Mouse (Mus musculus) spleen, adult 2 months (tissue): Measurements from ENCODE around the gene Dkc1. TPM values are rescaled to one million over a fixed set of nuclear protein-coding genes. Genes with fewer than 3 reads are reported as not detected.

Experiments used
- DNase-seq, 2 experiments: peaks; one replicate each; pipeline versions ENCODE4 v3.0.0 to v3.0.0-alpha.2; 2012 to 2021; ENCODE audit warnings: low spot score in 2 of 2, low read depth in 1 of 2
- H3K27ac ChIP-seq: fragments of 200-500 bp; 2 replicates; pipeline ENCODE4 v1.5.1; 2012; ENCODE audit warnings: low read length, inconsistent platforms; ENCODE audit not compliant: insufficient read depth
- H3K27me3 ChIP-seq: fragments of 200-500 bp; 2 replicates; pipeline ENCODE4 v1.6.1; 2012; ENCODE audit warnings: mild to moderate bottlenecking, moderate library complexity, low read length, inconsistent platforms; ENCODE audit not compliant: control insufficient read depth, insufficient read depth
- H3K36me3 ChIP-seq: fragments of 200-500 bp; 2 replicates; pipeline ENCODE4 v1.6.1; 2012; ENCODE audit warnings: mild to moderate bottlenecking, low read length, inconsistent platforms; ENCODE audit not compliant: control insufficient read depth, insufficient read depth
- H3K4me1 ChIP-seq: fragments of 200-500 bp; 2 replicates; pipeline ENCODE4 v1.6.1; 2011; ENCODE audit warnings: inconsistent platforms; ENCODE audit not compliant: control insufficient read depth, insufficient read depth, insufficient read length
- H3K4me3 ChIP-seq: fragments of 200-500 bp; 2 replicates; pipeline ENCODE4 v1.5.1; 2011; ENCODE audit warnings: mild to moderate bottlenecking, inconsistent platforms; ENCODE audit not compliant: insufficient read depth, insufficient read length; ENCODE audit errors: extremely low read depth
- CTCF ChIP-seq: fragments of 200-500 bp; IDR thresholded peaks from 2 replicates; pipeline ENCODE4 v1.5.1; 2011; ENCODE audit warnings: mild to moderate bottlenecking, inconsistent platforms; ENCODE audit not compliant: insufficient read depth, insufficient read length, insufficient replicate concordance; ENCODE audit errors: extremely low read depth
- POLR2A ChIP-seq: fragments of 200-500 bp; IDR thresholded peaks from 2 replicates; pipeline ENCODE4 v1.6.1; 2011; ENCODE audit warnings: low read depth, low read length, inconsistent platforms
- WGBS: fragments of 180-500 bp; shearing (Covaris S2); methylation state at CpG from one replicate; pipeline ENCODE4 v1.1.7; 2018; 5-methylcytosine and 5-hydroxymethylcytosine counted together
- polyA plus RNA-seq: library from polyadenylated mRNA; depleted of rRNA; stranded (reverse); fragments of >200 nt; gene quantifications from 2 replicates; pipeline ENCODE4 v1.2.3, GENCODE M21; 2012; rRNA removed

Dkc1 gene
- 11.9 and 12.9 TPM in 2 replicates for polyA plus RNA-seq

- Histone ChIP-seq H3K4me1 (peaks cover 2% of the 10 kb centered on the region; the same call in 1 of the 2 replicates), H3K4me3 (peak within 1 kb of the TSS; percentile 74), H3K27me3 (no peaks in the 10 kb centered on the region), H3K27ac (peak within 1 kb of the TSS; percentile 74), H3K36me3 (no peaks in the 10 kb centered on the region)
- DNase-seq, result peak; percentile 89 to 90
- TF ChIP-seq CTCF (no peak), POLR2A (peak; percentile 39; the same call in 1 of the 2 replicates)
- 29% methylated on average over 29 of the region's 29 CpGs for WGBS
Observed at GRCm38 (mm10) chrX:75095369-75096162, at the start of gene Dkc1. Gene Dkc1 (plus strand): TSS chrX:75095854.

GRCm38 (mm10) chrX:75045931-75046330 is 49.7 kb upstream of the Dkc1 start:
- WGBS, result 79% methylated on average over 1 of the region's 1 CpGs
- Histone ChIP-seq H3K4me1 (no peaks in the 10 kb centered on the region), H3K4me3 (no peak overlapping the region), H3K27ac (no peak overlapping the region), H3K27me3 (no peaks in the 10 kb centered on the region), H3K36me3 (no peaks in the 10 kb centered on the region)
- no peak for DNase-seq
- TF ChIP-seq POLR2A (no peak), CTCF (no peak)

GRCm38 (mm10) chrX:75046921-75047635 is 48.6 kb upstream of the Dkc1 start:
- DNase-seq, result no peak
- H3K27ac ChIP-seq, result no peak overlapping the region
- H3K4me1 ChIP-seq, result no peaks in the 10 kb centered on the region
- no peaks in the 10 kb centered on the region for H3K27me3 ChIP-seq
- H3K4me3 ChIP-seq, result no peak overlapping the region
- no peaks in the 10 kb centered on the region for H3K36me3 ChIP-seq
- no peak for TF ChIP-seq CTCF
- no peak for TF ChIP-seq POLR2A
- WGBS, result 70% methylated on average over 3 of the region's 3 CpGs

GRCm38 (mm10) chrX:75056120-75056775 is 39.4 kb upstream of the Dkc1 start:
- WGBS, result 44% methylated on average over 2 of the region's 2 CpGs
- H3K4me3 ChIP-seq, result no peak overlapping the region
- no peak for DNase-seq
- H3K27ac ChIP-seq, result no peak overlapping the region
- no peaks in the 10 kb centered on the region for H3K4me1 ChIP-seq
- TF ChIP-seq POLR2A (no peak), CTCF (no peak)
- H3K27me3 ChIP-seq, result no peaks in the 10 kb centered on the region
- no peaks in the 10 kb centered on the region for H3K36me3 ChIP-seq

GRCm38 (mm10) chrX:75082351-75082750 is 13.3 kb upstream of the Dkc1 start:
- Histone ChIP-seq H3K27ac (no peak overlapping the region), H3K36me3 (no peaks in the 10 kb centered on the region), H3K4me3 (no peak overlapping the region), H3K4me1 (peaks cover 2% of the 10 kb centered on the region; the same call in 1 of the 2 replicates), H3K27me3 (no peaks in the 10 kb centered on the region)
- TF ChIP-seq POLR2A (no peak), CTCF (no peak)
- WGBS, result 67% methylated on average over 2 of the region's 2 CpGs
- DNase-seq, result peak in 1 of 2 experiments; percentile 24

- 27% methylated on average over 26 of the region's 26 CpGs for WGBS
- TF ChIP-seq CTCF (no peak), POLR2A (no peak)
- Histone ChIP-seq H3K27me3 (no peaks in the 10 kb centered on the region), H3K36me3 (no peaks in the 10 kb centered on the region), H3K4me1 (peaks cover 2% of the 10 kb centered on the region; the same call in 1 of the 2 replicates), H3K4me3 (peak overlapping the region; percentile 85), H3K27ac (peak overlapping the region; percentile 54)
- DNase-seq, result no peak
Observed at GRCm38 (mm10) chrX:75083982-75084773, 11.5 kb upstream of the Dkc1 start.
